Mouse (Mus musculus): ENCODE measurements at regions not wholly inside any gene's neighbourhood (a gene's known extent, or its start where the extent isn't known, plus 50 kb on each side); places are given as distances from the start of the nearest gene placed in this dataset.

- TF ChIP-seq CTCF (IDR thresholded peaks at IDR 0.05) (no peak), POLR2A (IDR thresholded peaks at IDR 0.05; ENCODE audit: insufficient read depth, low read depth, low read length) (no peak), EP300 (IDR thresholded peaks at IDR 0.05; ENCODE audit: insufficient read depth, low read depth, low read length) (no peak)
Observed at GRCm38 (mm10) chr4:27896396-27896795, 916.5 kb upstream of the Epha7 start.
